Mouse (Mus musculus): ENCODE results near the gene Trip10. TPM values are rescaled to one million over a fixed set of nuclear protein-coding genes. Genes with fewer than 3 reads are reported as not detected.

The Trip10 gene
- polyA plus RNA-seq, 1 experiment from 2014 or later, result 26.3 TPM

GRCm38 (mm10) chr17:57250461-57251160, 1.4 kb downstream of the Trip10 start:
- Histone ChIP-seq H3K4me1 (replicated peaks; ENCODE audit: control insufficient read depth, insufficient read depth, low read length) (peaks cover 8% of the 10 kb centered on the region; the same call in 1 of the 2 replicates), H3K27ac (ENCODE audit: low read depth, low read length) (no peak overlapping the region), H3K9ac (ENCODE audit: low read depth, low read length) (peak overlapping the region; percentile 64), H3K4me3 (ENCODE audit: low read depth, low read length) (peak overlapping the region; percentile 88), H3K36me3 (ENCODE audit: control insufficient read depth, insufficient read depth) (peaks cover 23% of the 10 kb centered on the region), H3K9me3 (ENCODE audit: control insufficient read depth) (no peaks in the 10 kb centered on the region), H3K27me3 (replicated peaks; ENCODE audit: control insufficient read depth, insufficient read depth, low read length) (no peaks in the 10 kb centered on the region), H3K4me2 (replicated peaks; ENCODE audit: low read depth) (peak overlapping the region; percentile 92)
- TF ChIP-seq CTCF (IDR thresholded peaks at IDR 0.05; ENCODE audit: low read depth), result 0 out of 2 replicates have a peak, but pooled peaks have one; percentile 10
- 3% methylated on average over 33 of the region's 33 CpGs for WGBS
- no peak for ATAC-seq

DNA sequence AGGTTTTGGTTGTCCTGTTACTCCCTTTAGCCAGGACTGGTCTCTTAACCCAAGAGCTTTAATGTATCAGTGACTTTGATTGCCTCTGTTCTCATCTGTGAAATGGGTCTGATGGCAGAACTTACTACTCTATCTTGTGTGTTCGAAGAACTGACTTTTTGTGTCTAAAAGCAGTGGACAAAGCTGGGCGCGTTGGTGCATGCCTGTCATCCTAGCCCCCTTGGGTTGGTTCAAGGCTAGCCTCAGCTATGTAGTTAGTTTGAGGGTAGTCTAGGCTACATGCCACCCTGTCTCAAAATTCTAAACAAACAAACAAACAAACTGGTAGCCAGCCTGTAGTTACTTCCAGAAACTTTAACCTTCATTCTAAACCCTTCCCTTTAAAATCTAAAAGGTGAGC, 2.2 kb downstream of the Trip10 start:
- no peak for ATAC-seq
- H3K27ac ChIP-seq (ENCODE audit: low read depth, low read length), result no peak overlapping the region
- H3K36me3 ChIP-seq (ENCODE audit: control insufficient read depth, insufficient read depth), result peaks cover 26% of the 10 kb centered on the region
- H3K9ac ChIP-seq (ENCODE audit: low read depth, low read length), result no peak overlapping the region
- no peaks in the 10 kb centered on the region for H3K9me3 ChIP-seq (ENCODE audit: control insufficient read depth)
- H3K4me1 ChIP-seq (replicated peaks; ENCODE audit: control insufficient read depth, insufficient read depth, low read length), result peaks cover 8% of the 10 kb centered on the region; the same call in 1 of the 2 replicates
- H3K27me3 ChIP-seq (replicated peaks; ENCODE audit: control insufficient read depth, insufficient read depth, low read length), result no peaks in the 10 kb centered on the region
- H3K4me3 ChIP-seq (ENCODE audit: low read depth, low read length), result no peak overlapping the region
- H3K4me2 ChIP-seq (replicated peaks; ENCODE audit: low read depth), result peak overlapping the region; percentile 92
- TF ChIP-seq CTCF (IDR thresholded peaks at IDR 0.05; ENCODE audit: low read depth), result no peak
- WGBS, result 95% methylated on average over 3 of the region's 3 CpGs

DNA sequence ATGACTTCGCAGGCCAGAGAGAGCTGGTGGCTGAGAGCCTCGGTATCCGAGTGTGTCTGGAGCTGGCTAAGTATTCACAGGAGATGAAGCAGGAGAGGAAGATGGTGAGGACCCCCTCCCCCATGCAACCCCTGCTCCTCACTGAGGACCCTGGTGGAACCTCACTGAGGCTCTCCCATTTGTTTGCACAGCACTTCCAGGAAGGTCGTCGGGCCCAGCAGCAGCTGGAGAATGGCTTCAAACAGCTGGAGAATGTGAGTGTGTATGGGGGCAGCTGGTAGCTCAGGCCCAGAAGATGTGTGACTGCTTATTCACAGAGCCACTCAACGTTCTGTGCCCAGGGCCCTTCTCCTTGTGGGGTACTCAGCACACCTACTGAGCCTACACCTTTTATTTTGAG, 4.1 kb downstream of the Trip10 start:
- ATAC-seq, result no peak

GRCm38 (mm10) chr17:57255354-57255753, 6.1 kb downstream of the Trip10 start:
- Histone ChIP-seq H3K4me3 (ENCODE audit: low read depth, low read length) (no peak overlapping the region), H3K9me3 (ENCODE audit: control insufficient read depth) (no peaks in the 10 kb centered on the region), H3K36me3 (ENCODE audit: control insufficient read depth, insufficient read depth) (peaks cover 53% of the 10 kb centered on the region), H3K27ac (ENCODE audit: low read depth, low read length) (no peak overlapping the region), H3K27me3 (replicated peaks; ENCODE audit: control insufficient read depth, insufficient read depth, low read length) (no peaks in the 10 kb centered on the region), H3K9ac (ENCODE audit: low read depth, low read length) (no peak overlapping the region), H3K4me2 (replicated peaks; ENCODE audit: low read depth) (no peak overlapping the region), H3K4me1 (replicated peaks; ENCODE audit: control insufficient read depth, insufficient read depth, low read length) (peaks cover 8% of the 10 kb centered on the region; the same call in 1 of the 2 replicates)
- ATAC-seq, result no peak
- 88% methylated on average over 14 of the region's 14 CpGs for WGBS
- TF ChIP-seq CTCF (IDR thresholded peaks at IDR 0.05; ENCODE audit: low read depth), result no peak

More for the DNA sequence above, 4.1 kb downstream of the Trip10 start:
- H3K4me2 ChIP-seq (replicated peaks; ENCODE audit: low read depth), result no peak overlapping the region
- WGBS, result 47% methylated on average over 6 of the region's 6 CpGs
- H3K27me3 ChIP-seq (replicated peaks; ENCODE audit: control insufficient read depth, insufficient read depth, low read length), result no peaks in the 10 kb centered on the region
- H3K4me3 ChIP-seq (ENCODE audit: low read depth, low read length), result no peak overlapping the region
- H3K36me3 ChIP-seq (ENCODE audit: control insufficient read depth, insufficient read depth), result peaks cover 41% of the 10 kb centered on the region
- no peak for TF ChIP-seq CTCF (IDR thresholded peaks at IDR 0.05; ENCODE audit: low read depth)
- H3K27ac ChIP-seq (ENCODE audit: low read depth, low read length), result no peak overlapping the region
- peaks cover 8% of the 10 kb centered on the region; the same call in 1 of the 2 replicates for H3K4me1 ChIP-seq (replicated peaks; ENCODE audit: control insufficient read depth, insufficient read depth, low read length)
- H3K9ac ChIP-seq (ENCODE audit: low read depth, low read length), result no peak overlapping the region
- H3K9me3 ChIP-seq (ENCODE audit: control insufficient read depth), result no peaks in the 10 kb centered on the region

GRCm38 (mm10) chr17:57256921-57257485, 7.7 kb downstream of the Trip10 start:
- Histone ChIP-seq H3K36me3 (ENCODE audit: control insufficient read depth, insufficient read depth) (peaks cover 67% of the 10 kb centered on the region), H3K4me1 (replicated peaks; ENCODE audit: control insufficient read depth, insufficient read depth, low read length) (no peaks in the 10 kb centered on the region), H3K9me3 (ENCODE audit: control insufficient read depth) (no peaks in the 10 kb centered on the region), H3K27ac (ENCODE audit: low read depth, low read length) (no peak overlapping the region), H3K4me3 (ENCODE audit: low read depth, low read length) (no peak overlapping the region), H3K4me2 (replicated peaks; ENCODE audit: low read depth) (no peak overlapping the region), H3K27me3 (replicated peaks; ENCODE audit: control insufficient read depth, insufficient read depth, low read length) (no peaks in the 10 kb centered on the region), H3K9ac (ENCODE audit: low read depth, low read length) (no peak overlapping the region)
- ATAC-seq, result no peak
- WGBS, result 93% methylated on average over 22 of the region's 22 CpGs
- no peak for TF ChIP-seq CTCF (IDR thresholded peaks at IDR 0.05; ENCODE audit: low read depth)

- no peaks in the 10 kb centered on the region for H3K9me3 ChIP-seq (ENCODE audit: control insufficient read depth)
- H3K4me2 ChIP-seq (replicated peaks; ENCODE audit: low read depth), result no peak overlapping the region
- no peaks in the 10 kb centered on the region for H3K4me1 ChIP-seq (replicated peaks; ENCODE audit: control insufficient read depth, insufficient read depth, low read length)
- H3K9ac ChIP-seq (ENCODE audit: low read depth, low read length), result no peak overlapping the region
- peaks cover 76% of the 10 kb centered on the region for H3K36me3 ChIP-seq (ENCODE audit: control insufficient read depth, insufficient read depth)
- 95% methylated on average over 3 of the region's 3 CpGs for WGBS
- no peak for TF ChIP-seq CTCF (IDR thresholded peaks at IDR 0.05; ENCODE audit: low read depth)
- no peak for ATAC-seq
- no peak overlapping the region for H3K4me3 ChIP-seq (ENCODE audit: low read depth, low read length)
- H3K27ac ChIP-seq (ENCODE audit: low read depth, low read length), result no peak overlapping the region
- H3K27me3 ChIP-seq (replicated peaks; ENCODE audit: control insufficient read depth, insufficient read depth, low read length), result no peaks in the 10 kb centered on the region
Measured at GRCm38 (mm10) chr17:57258191-57258590, 8.9 kb downstream of the Trip10 start.
